15 mouse cellular contexts compared by ENCODE assay signal in genomic region chr14:21359896-21360525, GRCm38 (mm10).
DNase-seq lines count a peak whose midpoint lies in the region; ATAC-seq and TF ChIP-seq lines count a peak whose summit lies in the region.
"Had no signal": no experiment of that assay in that cellular context is flagged by ENCODE, and none has a peak within 500 bp of the region (broad histone marks: within the 10 kb centered on the region; RNA-seq: fewer than 3 reads in every experiment).

No protein-coding gene starts in this region.

- TF ChIP-seq EP300 in liver, postnatal 0 days (IDR thresholded peaks at IDR 0.05; ENCODE audit: low read depth) = no peak

- TF ChIP-seq POLR2A in liver, adult 2 months (IDR thresholded peaks at IDR 0.05; ENCODE audit: extremely low read depth, insufficient read depth, low read length) = no peak

- peaks cover 6% of the 10 kb centered on the region; the same call in 1 of the 2 replicates for H3K4me1 ChIP-seq in liver, adult 2 months (ENCODE audit: control insufficient read depth, insufficient read depth, low read length)
- H3K4me1 ChIP-seq in liver, postnatal 0 days (ENCODE audit: insufficient read depth) = no peaks in the 10 kb centered on the region
- peaks cover 15% of the 10 kb centered on the region for H3K4me1 ChIP-seq in forebrain, embryonic 13.5 days
- H3K4me1 ChIP-seq: intestine, embryonic 15.5 days had no signal

- no peak for ATAC-seq in liver, postnatal 0 days
- peak; percentile 68 for ATAC-seq in forebrain, embryonic 13.5 days
- ATAC-seq: intestine, embryonic 15.5 days had no signal

- H3K9ac ChIP-seq in liver, adult 2 months (ENCODE audit: low read depth, low read length) = no peak overlapping the region
- no peak overlapping the region for H3K9ac ChIP-seq in liver, postnatal 0 days (replicated peaks)
- no peak overlapping the region for H3K9ac ChIP-seq in forebrain, embryonic 13.5 days
- H3K9ac ChIP-seq: embryonic facial prominence, embryonic 13.5 days; heart, embryonic 12.5 days; intestine, embryonic 15.5 days had no signal

- H3K27ac ChIP-seq in liver, adult 2 months (replicated peaks; ENCODE audit: insufficient read depth, low read depth, low read length) = peak overlapping the region; percentile 28; the same call in 1 of the 2 replicates
- no peak overlapping the region for H3K27ac ChIP-seq in liver, postnatal 0 days (ENCODE audit: low read depth)
- H3K27ac ChIP-seq in forebrain, embryonic 13.5 days = peak overlapping the region; percentile 86
- H3K27ac ChIP-seq: embryonic facial prominence, embryonic 13.5 days; intestine, embryonic 15.5 days; stomach, postnatal 0 days had no signal

- no peaks in the 10 kb centered on the region for H3K27me3 ChIP-seq in liver, adult 2 months (ENCODE audit: control insufficient read depth, insufficient read depth, low read length)
- no peaks in the 10 kb centered on the region for H3K27me3 ChIP-seq in liver, postnatal 0 days (ENCODE audit: insufficient read depth, low read length)
- H3K27me3 ChIP-seq in forebrain, embryonic 13.5 days = no peaks in the 10 kb centered on the region
- H3K27me3 ChIP-seq: embryonic facial prominence, embryonic 13.5 days; heart, embryonic 12.5 days; intestine, embryonic 15.5 days had no signal

- H3K4me2 ChIP-seq in liver, postnatal 0 days (ENCODE audit: low read depth, low read length) = no peak overlapping the region
- H3K4me2 ChIP-seq in forebrain, embryonic 13.5 days = 0 out of 2 replicates have a peak overlapping the region, but pooled peaks have one; percentile 2
- H3K4me2 ChIP-seq: embryonic facial prominence, embryonic 13.5 days; heart, embryonic 12.5 days; intestine, embryonic 15.5 days; liver, embryonic 11.5 days had no signal

- H3K79me2 ChIP-seq in liver, adult 2 months (ENCODE audit: control insufficient read depth, insufficient read depth, low read length) = no peaks in the 10 kb centered on the region

- WGBS in liver, adult 2 months = 82% methylated on average over 8 of the region's 12 CpGs
- 92% methylated on average over 6 of the region's 12 CpGs for WGBS in liver, postnatal 0 days (ENCODE audit: insufficient replicate concordance)
- 89% methylated on average over 7 of the region's 12 CpGs for WGBS in forebrain, embryonic 13.5 days

- no peak for TF ChIP-seq CTCF in liver, adult 2 months (IDR thresholded peaks at IDR 0.05; ENCODE audit: low read depth, low read length)
- no peak for TF ChIP-seq CTCF in liver, postnatal 0 days (IDR thresholded peaks at IDR 0.05; ENCODE audit: low read depth)

- H3K36me3 ChIP-seq in liver, adult 2 months (ENCODE audit: control insufficient read depth, insufficient read depth, low read length) = peaks cover 5% of the 10 kb centered on the region; the same call in 1 of the 2 replicates
- peaks cover 9% of the 10 kb centered on the region; the same call in 1 of the 2 replicates for H3K36me3 ChIP-seq in liver, postnatal 0 days (replicated peaks; ENCODE audit: insufficient read depth, low read length)
- no peaks in the 10 kb centered on the region for H3K36me3 ChIP-seq in forebrain, embryonic 13.5 days (ENCODE audit: poor library complexity, severe bottlenecking)
- H3K36me3 ChIP-seq: embryonic facial prominence, embryonic 13.5 days; intestine, embryonic 15.5 days had no signal

- DNase-seq in heart, adult 18-20 months = peak; percentile 15 to 32
- DNase-seq in heart, adult 8-10 months (ENCODE audit: low spot score) = no peak
- peak; percentile 80 for DNase-seq in liver, adult 2 months (ENCODE audit: extremely low read depth, low read depth, low spot score)
- DNase-seq in liver, postnatal 0 days = no peak
- DNase-seq in lung, postnatal 10 days = peak; percentile 52
- DNase-seq in thymus, postnatal 10 days (ENCODE audit: low spot score in 2 of 2) = no peak
- no peak for DNase-seq in cerebellum, adult 9-10 months
- DNase-seq: adrenal gland, postnatal 25 days; spleen, adult 18-20 months had no signal

- H3K4me3 ChIP-seq in liver, adult 2 months (ENCODE audit: insufficient read depth, low read depth, low read length) = no peak overlapping the region
- no peak overlapping the region for H3K4me3 ChIP-seq in liver, postnatal 0 days (ENCODE audit: low read depth, low read length)
- no peak overlapping the region for H3K4me3 ChIP-seq in forebrain, embryonic 13.5 days
- H3K4me3 ChIP-seq: embryonic facial prominence, embryonic 13.5 days; heart, embryonic 12.5 days; intestine, embryonic 15.5 days had no signal

- no peaks in the 10 kb centered on the region for H3K9me3 ChIP-seq in liver, postnatal 0 days (ENCODE audit: low read length)
- no peaks in the 10 kb centered on the region for H3K9me3 ChIP-seq in forebrain, embryonic 13.5 days (replicated peaks)
- H3K9me3 ChIP-seq: embryonic facial prominence, embryonic 13.5 days; heart, embryonic 12.5 days; intestine, embryonic 15.5 days had no signal

Comparison
In these comparisons a context has a peak if more than half of its experiments do, and no peak if none do; other contexts are left out.
1. DNase-seq: peak in heart, adult 18-20 months (2 of 2), liver, adult 2 months (single experiment) and lung, postnatal 10 days (single experiment); none in heart, adult 8-10 months (single experiment), liver, postnatal 0 days (single experiment), thymus, postnatal 10 days (0 of 2) and cerebellum, adult 9-10 months (single experiment).